Mouse (Mus musculus) spleen, postnatal 4 days (tissue): Measurements from ENCODE around the gene Lgi1.

Experiments used
- DNase-seq, 2 experiments: peaks; one replicate each; pipeline ENCODE4 v3.0.0; 2022; ENCODE audit warnings: low spot score in 2 of 2

The Lgi1 gene

GRCm38 (mm10) chr19:38325854-38326253 lies 61.5 kb downstream of the Lgi1 start:
- no peak for DNase-seq

- DNase-seq = no peak
Measured at GRCm38 (mm10) chr19:38327002-38327401, 62.7 kb downstream of the Lgi1 start.

GRCm38 (mm10) chr19:38328010-38328409 lies 63.7 kb downstream of the Lgi1 start:
- no peak for DNase-seq

- no peak for DNase-seq
Measured at GRCm38 (mm10) chr19:38329257-38329656, 64.9 kb downstream of the Lgi1 start.

- DNase-seq = no peak
Measured at GRCm38 (mm10) chr19:38331072-38331471, 66.7 kb downstream of the Lgi1 start.

- no peak for DNase-seq
Measured at GRCm38 (mm10) chr19:38332245-38332644, 67.9 kb downstream of the Lgi1 start.

- no peak for DNase-seq
Measured at GRCm38 (mm10) chr19:38332820-38333219, 68.5 kb downstream of the Lgi1 start.

- no peak for DNase-seq
Measured at GRCm38 (mm10) chr19:38336553-38336952, 72.2 kb downstream of the Lgi1 start.

GRCm38 (mm10) chr19:38337332-38337731 lies 73.0 kb downstream of the Lgi1 start:
- no peak for DNase-seq

- no peak for DNase-seq
Measured at GRCm38 (mm10) chr19:38339734-38340133, 75.4 kb downstream of the Lgi1 start.

- no peak for DNase-seq
Measured at GRCm38 (mm10) chr19:38343246-38343645, 78.9 kb downstream of the Lgi1 start.

GRCm38 (mm10) chr19:38348271-38349012 lies 84.1 kb downstream of the Lgi1 start:
- DNase-seq = no peak

- no peak for DNase-seq
Measured at GRCm38 (mm10) chr19:38349013-38349341, 84.6 kb downstream of the Lgi1 start.

GRCm38 (mm10) chr19:38351202-38351601 lies 86.9 kb downstream of the Lgi1 start:
- DNase-seq = no peak

GRCm38 (mm10) chr19:38351728-38352127 lies 87.4 kb downstream of the Lgi1 start:
- no peak for DNase-seq

GRCm38 (mm10) chr19:38352495-38353130 lies 88.3 kb downstream of the Lgi1 start:
- no peak for DNase-seq

- no peak for DNase-seq
Measured at GRCm38 (mm10) chr19:38354279-38354678, 89.9 kb downstream of the Lgi1 start.

GRCm38 (mm10) chr19:38354819-38355360 lies 90.6 kb downstream of the Lgi1 start:
- DNase-seq = no peak

- DNase-seq = no peak
Measured at GRCm38 (mm10) chr19:38356211-38356828, 92.0 kb downstream of the Lgi1 start.

- DNase-seq = no peak
Measured at GRCm38 (mm10) chr19:38357956-38358623, 93.8 kb downstream of the Lgi1 start.

- DNase-seq = no peak
Measured at GRCm38 (mm10) chr19:38359287-38359686, 95.0 kb downstream of the Lgi1 start.
